Mouse (Mus musculus) A20 (cell line): ENCODE results near the gene Traf3ip3.

Experiments
- DNase-seq: peaks from one replicate; pipeline ENCODE4 v3.0.0-alpha.2; 2011; ENCODE audit warnings: low read depth, low spot score

Gene Traf3ip3

GRCm38 (mm10) chr1:193128055-193128454 is 73.4 kb downstream of the Traf3ip3 start:
- no peak for DNase-seq

GRCm38 (mm10) chr1:193125835-193126234 is 75.7 kb downstream of the Traf3ip3 start:
- DNase-seq, result no peak
